Mouse (Mus musculus) urinary bladder, adult 2 months (tissue): ENCODE data around the gene Atp2b4. TPM values are rescaled to one million over a fixed set of nuclear protein-coding genes. Genes with fewer than 3 reads are reported as not detected.

Experiments used
- DNase-seq: peaks from one replicate; pipeline ENCODE4 v3.0.0; 2022; ENCODE audit warnings: low spot score
- polyA plus RNA-seq: library from polyadenylated mRNA; depleted of rRNA; stranded (reverse); fragments of >200 nt; gene quantifications from 2 replicates; pipeline ENCODE4 v1.2.3, GENCODE M21; 2012; rRNA removed

Atp2b4 gene
- polyA plus RNA-seq, 1 experiment, result 113 TPM

DNA sequence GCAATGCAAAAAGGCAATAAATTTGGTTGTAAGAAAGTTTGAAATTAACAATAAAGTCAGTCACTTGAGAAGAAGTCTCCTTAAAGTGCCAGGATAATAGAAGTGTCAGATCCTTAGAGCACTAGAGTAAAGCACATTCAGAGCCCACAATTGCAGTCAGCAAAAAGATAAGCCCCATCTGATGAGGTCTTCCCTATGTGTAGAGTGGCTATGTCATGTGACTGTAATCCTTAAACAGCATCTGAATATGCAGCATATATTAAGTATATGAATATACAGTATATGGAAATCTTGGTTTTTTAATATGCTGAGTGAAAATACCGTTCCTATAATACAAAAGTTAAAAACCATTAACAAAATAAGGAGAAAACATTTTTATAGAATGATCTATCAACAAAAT is 147.8 kb downstream of the Atp2b4 start:
- DNase-seq, result no peak

GRCm38 (mm10) chr1:133650288-133651055 is 150.4 kb downstream of the Atp2b4 start:
- DNase-seq, result no peak

Other genes starting within 250 kb of the Atp2b4 start
- gene Snrpe, start 190.8 kb downstream of the Atp2b4 start, polyA plus RNA-seq, result 135 and 175 TPM in 2 replicates
- gene Zbed6, start 140.2 kb downstream of the Atp2b4 start, polyA plus RNA-seq, result 0.59 and 4.8 TPM in 2 replicates
- gene Gm38394, start 139.7 kb downstream of the Atp2b4 start, polyA plus RNA-seq, result 5.5 and 6.4 TPM in 2 replicates
- gene Lax1, start 110.9 kb downstream of the Atp2b4 start, polyA plus RNA-seq, result 2.4 and 4.1 TPM in 2 replicates
- gene Optc, start 107.0 kb upstream of the Atp2b4 start, polyA plus RNA-seq, result 133 and 156 TPM in 2 replicates
- 89.1 and 164 TPM in 2 replicates for gene Prelp, start 120.4 kb upstream of the Atp2b4 start, polyA plus RNA-seq
- gene Fmod, start 236.2 kb upstream of the Atp2b4 start, polyA plus RNA-seq, result 14.0 and 18.9 TPM in 2 replicates